Mouse (Mus musculus) layer of hippocampus, adult 9-10 months (tissue): ENCODE results near the gene Olfr1355.
"Not testable (repeated sequence)": the region's sequence is repeated elsewhere in the genome, so short reads cannot be mapped to it uniquely, and the experiment has no call there.

Experiments
- DNase-seq: peaks from one replicate; pipeline ENCODE4 v3.0.0; 2022; ENCODE audit warnings: low spot score

The Olfr1355 gene

DNA sequence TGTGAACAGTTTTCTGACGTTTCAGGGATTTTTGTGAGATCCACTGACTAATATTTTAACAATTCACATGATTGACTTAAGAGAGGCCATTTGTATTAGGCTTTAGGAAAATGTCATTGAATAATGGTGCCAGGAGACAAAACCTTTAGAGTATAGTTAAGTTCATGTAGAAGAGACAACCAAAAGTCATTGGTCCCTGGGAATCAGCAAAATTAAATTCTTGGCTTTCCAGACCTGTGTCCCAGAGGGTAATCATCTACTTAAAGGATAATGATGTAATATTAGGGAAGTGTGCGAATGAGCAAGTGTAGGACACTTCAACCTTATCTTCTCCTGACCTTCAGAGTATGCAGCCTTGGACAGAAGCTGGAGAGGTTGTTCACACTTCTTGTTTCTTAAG lies at the start of gene Olfr1355:
Gene Olfr1355 (plus strand): TSS at position 301 of the 400 bp plus-strand sequence.
- no peak for DNase-seq

GRCm38 (mm10) chr10:78840456-78840855 lies 34.9 kb upstream of the Olfr1355 start:
- DNase-seq: not testable (repeated sequence)

GRCm38 (mm10) chr10:78852066-78852465 lies 23.3 kb upstream of the Olfr1355 start, which contains the start of gene Olfr1356:
Gene Olfr1356 (minus strand): TSS chr10:78852166.
- no peak for DNase-seq

DNA sequence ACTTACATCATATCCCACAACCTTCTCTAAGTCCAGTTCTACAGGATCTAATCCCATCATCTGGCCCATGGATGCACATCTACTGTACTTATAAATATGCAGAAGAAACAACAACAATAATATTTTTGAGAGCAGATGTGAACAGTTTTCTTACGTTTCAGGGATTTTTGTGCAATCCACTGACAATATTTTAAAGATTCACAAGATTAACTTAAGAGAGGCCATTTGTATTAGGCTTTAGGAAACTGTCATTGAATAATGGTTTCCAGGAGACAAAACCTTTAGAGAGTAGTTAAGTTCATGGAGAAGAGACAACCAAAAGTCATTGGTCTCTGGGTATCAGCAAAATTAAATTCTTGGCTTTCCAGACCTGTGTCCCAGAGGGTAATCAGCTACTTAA lies 37.5 kb downstream of the Olfr1355 start, which contains the start of gene Olfr1354:
Gene Olfr1354 (plus strand): TSS at position 301 of the 400 bp plus-strand sequence.
- not testable (repeated sequence) for DNase-seq
